Mouse (Mus musculus): Measurements from ENCODE around the gene Ostm1. TPM values are rescaled to one million over a fixed set of nuclear protein-coding genes. Genes with fewer than 3 reads are reported as not detected.

Ostm1 gene
- polyA plus RNA-seq, 1 experiment: 12.0 TPM

GRCm38 (mm10) chr10:42591185-42591992 is 7.8 kb downstream of the Ostm1 start:
- no peak overlapping the region for H3K27ac ChIP-seq (replicated peaks; ENCODE audit: low read depth, low read length)
- no peaks in the 10 kb centered on the region for H3K4me1 ChIP-seq (ENCODE audit: control insufficient read depth, insufficient read depth, insufficient read length, low read length)
- no peak overlapping the region for H3K4me3 ChIP-seq (ENCODE audit: insufficient read depth, low read depth, low read length)

- Histone ChIP-seq H3K27ac (replicated peaks; ENCODE audit: low read depth, low read length) (no peak overlapping the region), H3K4me3 (ENCODE audit: insufficient read depth, low read depth, low read length) (no peak overlapping the region)
These were observed 8.5 kb downstream of the Ostm1 start for GRCm38 (mm10) chr10:42591993-42592686.

DNA sequence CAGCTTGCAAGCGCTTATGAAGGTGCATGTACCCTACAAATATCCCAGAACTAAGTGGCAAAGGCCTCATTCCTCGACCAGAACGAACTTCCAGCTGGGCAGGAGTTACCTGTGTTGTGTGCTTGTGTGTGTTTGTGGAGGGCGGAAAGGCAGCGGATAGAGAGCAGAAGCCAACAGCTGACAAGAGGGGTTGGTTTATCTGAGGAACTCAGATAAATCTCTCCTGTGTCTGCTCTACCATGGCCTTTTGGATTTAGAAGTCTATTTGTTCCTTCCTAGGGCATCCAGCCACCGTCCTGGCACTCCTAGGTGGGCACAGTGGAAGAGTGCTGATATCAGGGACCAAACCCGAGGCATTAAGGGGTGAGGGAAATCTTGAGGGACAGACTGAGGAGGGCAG is 9.6 kb downstream of the Ostm1 start:
- Histone ChIP-seq H3K27ac (replicated peaks; ENCODE audit: low read depth, low read length) (no peak overlapping the region), H3K4me1 (ENCODE audit: control insufficient read depth, insufficient read depth, insufficient read length, low read length) (no peaks in the 10 kb centered on the region), H3K4me3 (ENCODE audit: insufficient read depth, low read depth, low read length) (no peak overlapping the region)

More at GRCm38 (mm10) chr10:42591993-42592686, 8.5 kb downstream of the Ostm1 start:
- H3K4me1 ChIP-seq (ENCODE audit: control insufficient read depth, insufficient read depth, insufficient read length, low read length): no peaks in the 10 kb centered on the region

GRCm38 (mm10) chr10:42598615-42599014 is 15.0 kb downstream of the Ostm1 start:
- H3K27ac ChIP-seq (replicated peaks; ENCODE audit: low read depth, low read length): no peak overlapping the region
- H3K4me1 ChIP-seq (ENCODE audit: control insufficient read depth, insufficient read depth, insufficient read length, low read length): no peaks in the 10 kb centered on the region
- H3K4me3 ChIP-seq (ENCODE audit: insufficient read depth, low read depth, low read length): no peak overlapping the region

DNA sequence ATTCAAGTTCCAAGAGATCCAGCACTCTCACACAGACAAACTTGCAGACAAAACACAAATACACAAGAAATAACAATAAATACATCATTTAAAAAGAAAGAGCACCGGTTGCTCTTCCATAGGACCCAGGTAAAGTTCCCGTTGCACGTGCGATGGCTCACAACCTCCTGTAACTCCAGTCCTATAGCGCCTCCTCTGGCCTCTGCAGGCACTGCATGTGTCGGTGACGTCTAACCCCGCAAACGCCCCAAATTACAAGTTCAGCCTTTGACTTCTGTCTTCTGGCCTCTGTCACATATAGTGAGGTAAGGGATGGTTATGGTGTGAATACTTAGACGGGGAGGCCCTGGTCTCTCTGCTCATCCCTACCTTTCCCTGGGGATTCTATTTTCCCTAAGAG is 17.9 kb downstream of the Ostm1 start:
- no peak overlapping the region for H3K4me3 ChIP-seq (ENCODE audit: insufficient read depth, low read depth, low read length)
- H3K4me1 ChIP-seq (ENCODE audit: control insufficient read depth, insufficient read depth, insufficient read length, low read length): no peaks in the 10 kb centered on the region
- no peak overlapping the region for H3K27ac ChIP-seq (replicated peaks; ENCODE audit: low read depth, low read length)

GRCm38 (mm10) chr10:42604874-42605273 is 21.3 kb downstream of the Ostm1 start:
- no peak overlapping the region for H3K27ac ChIP-seq (replicated peaks; ENCODE audit: low read depth, low read length)
- no peak overlapping the region for H3K4me3 ChIP-seq (ENCODE audit: insufficient read depth, low read depth, low read length)
- H3K4me1 ChIP-seq (ENCODE audit: control insufficient read depth, insufficient read depth, insufficient read length, low read length): no peaks in the 10 kb centered on the region

DNA sequence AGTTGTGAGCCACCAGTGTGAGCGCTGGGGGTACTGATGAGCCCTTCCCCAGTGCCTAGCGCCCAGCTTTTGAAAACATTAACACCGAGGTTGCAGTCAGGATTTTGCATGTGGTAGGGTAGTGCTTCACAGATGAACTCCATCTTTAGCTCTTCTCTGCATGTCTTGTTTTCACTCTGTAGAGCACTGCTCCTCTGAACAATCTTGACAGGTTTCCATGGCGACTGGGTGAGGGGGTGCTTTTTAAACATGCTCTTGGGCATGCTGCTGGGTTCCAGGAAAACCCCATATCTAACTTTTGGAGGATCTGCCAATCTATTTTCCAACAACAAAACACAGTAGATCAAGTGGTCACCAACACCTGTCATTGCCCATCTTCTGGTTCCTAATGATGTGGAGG is 23.1 kb downstream of the Ostm1 start:
- Histone ChIP-seq H3K27ac (replicated peaks; ENCODE audit: low read depth, low read length) (no peak overlapping the region), H3K4me3 (ENCODE audit: insufficient read depth, low read depth, low read length) (no peak overlapping the region), H3K4me1 (ENCODE audit: control insufficient read depth, insufficient read depth, insufficient read length, low read length) (no peaks in the 10 kb centered on the region)

- Histone ChIP-seq H3K4me1 (ENCODE audit: control insufficient read depth, insufficient read depth, insufficient read length, low read length) (no peaks in the 10 kb centered on the region), H3K4me3 (ENCODE audit: insufficient read depth, low read depth, low read length) (no peak overlapping the region), H3K27ac (replicated peaks; ENCODE audit: low read depth, low read length) (no peak overlapping the region)
These were observed 29.5 kb downstream of the Ostm1 start for GRCm38 (mm10) chr10:42613075-42613474.

DNA sequence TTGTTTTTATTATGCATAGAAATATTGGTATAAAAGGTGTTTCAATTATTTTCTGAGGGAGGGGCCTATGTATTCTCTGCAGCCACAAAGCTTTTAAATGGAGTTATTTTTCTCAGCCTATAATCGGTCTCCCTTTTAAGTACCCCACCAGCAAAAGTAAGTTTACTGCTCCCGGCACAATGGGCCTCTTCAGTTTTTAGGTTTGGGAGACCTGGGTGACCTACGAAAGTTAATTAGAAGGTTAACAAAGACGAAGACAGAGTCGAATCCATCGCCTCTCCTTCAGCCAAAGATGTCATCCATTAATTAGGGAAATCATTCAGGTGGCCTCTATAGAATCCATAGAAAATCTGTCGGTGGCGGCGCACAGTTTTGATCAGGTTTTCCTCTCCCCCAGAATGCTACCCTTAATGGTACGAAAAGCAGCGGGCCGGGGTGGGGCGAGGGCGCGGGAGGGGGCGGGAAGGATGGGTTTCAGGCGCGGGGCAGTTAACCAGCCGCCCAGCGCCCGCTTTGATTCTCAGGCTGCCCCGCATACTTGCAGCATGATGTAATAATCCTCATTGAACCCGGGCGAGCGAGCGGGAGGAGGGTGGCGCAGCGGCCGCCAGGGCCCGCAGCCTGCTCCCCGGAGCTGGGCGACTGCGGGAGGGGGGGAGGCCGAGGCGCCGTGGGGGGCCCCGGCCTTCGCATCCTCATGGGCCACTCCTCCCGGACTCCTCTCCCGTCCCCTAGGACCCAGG is 30.2 kb downstream of the Ostm1 start:
- no peaks in the 10 kb centered on the region for H3K4me1 ChIP-seq (ENCODE audit: control insufficient read depth, insufficient read depth, insufficient read length, low read length)
- no peak overlapping the region for H3K4me3 ChIP-seq (ENCODE audit: insufficient read depth, low read depth, low read length)
- H3K27ac ChIP-seq (replicated peaks; ENCODE audit: low read depth, low read length): no peak overlapping the region

- H3K4me3 ChIP-seq (ENCODE audit: insufficient read depth, low read depth, low read length): no peak overlapping the region
- H3K4me1 ChIP-seq (ENCODE audit: control insufficient read depth, insufficient read depth, insufficient read length, low read length): no peaks in the 10 kb centered on the region
- no peak overlapping the region for H3K27ac ChIP-seq (replicated peaks; ENCODE audit: low read depth, low read length)
These were observed 31.1 kb downstream of the Ostm1 start for GRCm38 (mm10) chr10:42614766-42615165.

DNA sequence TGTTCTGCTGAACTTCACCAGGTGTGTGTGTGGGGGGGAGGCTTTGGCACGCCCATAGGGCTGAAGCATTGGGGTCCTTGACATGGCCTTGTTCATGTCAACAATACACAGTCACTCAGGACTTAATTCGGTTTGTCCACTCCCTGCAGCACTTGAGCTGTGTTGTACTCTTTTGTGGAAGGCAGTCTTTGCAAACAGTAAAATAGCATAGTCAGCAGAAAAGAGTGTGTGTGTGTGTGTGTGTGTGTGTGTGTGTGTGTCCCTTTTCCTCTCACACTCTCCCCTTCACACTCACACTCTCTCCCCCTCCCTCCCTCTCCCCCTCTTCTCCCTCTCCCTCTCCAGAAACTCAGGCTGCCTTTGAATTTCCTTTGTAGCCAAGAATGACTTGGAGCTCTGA is 34.7 kb downstream of the Ostm1 start:
- Histone ChIP-seq H3K4me3 (ENCODE audit: insufficient read depth, low read depth, low read length) (no peak overlapping the region), H3K27ac (replicated peaks; ENCODE audit: low read depth, low read length) (no peak overlapping the region), H3K4me1 (ENCODE audit: control insufficient read depth, insufficient read depth, insufficient read length, low read length) (no peaks in the 10 kb centered on the region)

DNA sequence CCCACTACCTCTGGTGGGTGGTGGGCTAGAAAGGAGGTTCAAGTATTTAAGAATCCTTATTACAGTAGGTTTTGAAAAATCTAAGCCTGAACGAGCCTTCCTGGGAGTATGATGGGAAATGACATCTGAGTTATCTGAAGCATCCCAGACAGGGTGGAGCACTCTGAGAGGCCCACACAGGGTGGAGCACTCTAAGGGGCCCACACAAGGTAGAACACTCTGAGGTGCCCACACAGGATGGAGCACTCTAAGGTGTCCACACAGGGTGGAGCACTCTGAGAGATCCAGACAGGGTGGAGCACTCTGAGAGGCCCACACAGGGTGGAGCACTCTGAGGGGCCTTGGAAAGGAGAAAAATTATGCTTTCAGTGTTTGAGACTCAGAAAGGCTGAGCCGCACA is 42.3 kb downstream of the Ostm1 start:
- Histone ChIP-seq H3K27ac (replicated peaks; ENCODE audit: low read depth, low read length) (no peak overlapping the region), H3K4me3 (ENCODE audit: insufficient read depth, low read depth, low read length) (no peak overlapping the region), H3K4me1 (ENCODE audit: control insufficient read depth, insufficient read depth, insufficient read length, low read length) (no peaks in the 10 kb centered on the region)

- H3K27ac ChIP-seq (replicated peaks; ENCODE audit: low read depth, low read length): no peak overlapping the region
- H3K4me3 ChIP-seq (ENCODE audit: insufficient read depth, low read depth, low read length): no peak overlapping the region
- peaks cover 7% of the 10 kb centered on the region for H3K4me1 ChIP-seq (ENCODE audit: control insufficient read depth, insufficient read depth, insufficient read length, low read length)
These were observed 47.2 kb downstream of the Ostm1 start for GRCm38 (mm10) chr10:42630596-42631355.

DNA sequence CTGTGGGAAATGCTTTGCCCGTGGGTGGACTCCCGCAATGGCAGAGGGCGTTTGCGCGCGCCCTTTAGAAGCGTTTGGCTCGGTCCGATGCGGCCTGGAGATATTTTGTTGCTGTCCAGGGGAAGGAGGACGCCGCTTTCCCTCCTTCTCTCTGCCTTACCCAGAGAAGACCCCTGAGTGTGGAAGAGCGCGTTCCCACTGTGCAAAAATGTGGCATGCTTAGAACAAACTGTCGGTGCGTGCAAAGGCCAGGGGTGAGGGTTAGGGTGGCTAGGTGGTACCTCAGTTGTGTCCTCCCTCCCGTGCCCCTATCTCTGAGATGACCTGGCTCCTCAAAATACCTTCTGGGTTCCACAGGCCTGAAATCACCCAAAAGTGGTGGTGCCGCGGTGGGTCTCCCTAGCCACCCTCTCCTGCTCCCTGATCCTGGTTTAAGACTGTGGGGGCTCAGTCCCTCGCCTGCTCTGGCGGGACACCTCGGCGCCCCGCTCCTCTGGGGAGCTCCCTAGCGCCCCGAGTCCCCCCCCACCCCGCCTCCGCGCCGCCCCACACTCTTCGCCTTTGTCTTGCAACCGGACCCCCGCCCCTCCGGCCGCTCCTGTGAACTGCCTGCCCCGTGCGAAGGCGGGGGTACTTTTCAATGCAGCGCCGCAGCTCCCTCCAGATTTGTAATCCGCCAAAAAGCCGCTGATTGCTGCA is 48.3 kb downstream of the Ostm1 start:
- Histone ChIP-seq H3K27ac (replicated peaks; ENCODE audit: low read depth, low read length) (no peak overlapping the region), H3K4me1 (ENCODE audit: control insufficient read depth, insufficient read depth, insufficient read length, low read length) (peaks cover 7% of the 10 kb centered on the region), H3K4me3 (ENCODE audit: insufficient read depth, low read depth, low read length) (peak overlapping the region; percentile 60)

All from brown adipose tissue, adult 24 weeks (tissue).